Mouse (Mus musculus) small intestine, adult 2 months (tissue): ENCODE data around the gene Ltbp4. TPM values are rescaled to one million over a fixed set of nuclear protein-coding genes. Genes with fewer than 3 reads are reported as not detected.

Experiments used
- H3K27ac ChIP-seq: fragments of 200-500 bp; 2 replicates; pipeline ENCODE4 v1.5.1; 2012; ENCODE audit warnings: low read depth, low read length, control low read depth, inconsistent platforms; ENCODE audit not compliant: insufficient read depth
- H3K27me3 ChIP-seq: fragments of 200-500 bp; 2 replicates; pipeline ENCODE4 v1.6.1; 2012; ENCODE audit warnings: mild to moderate bottlenecking, moderate library complexity, low read length, inconsistent platforms; ENCODE audit not compliant: control insufficient read depth, insufficient read depth
- H3K36me3 ChIP-seq: fragments of 200-500 bp; 2 replicates; pipeline ENCODE4 v1.6.1; 2012; ENCODE audit warnings: mild to moderate bottlenecking, low read length, control low read depth, inconsistent platforms; ENCODE audit not compliant: control insufficient read depth, insufficient read depth
- H3K4me1 ChIP-seq: fragments of 200-500 bp; 2 replicates; pipeline ENCODE4 v1.6.1; 2012; ENCODE audit warnings: low read length, inconsistent platforms, mixed read lengths; ENCODE audit not compliant: control insufficient read depth, insufficient read depth, insufficient read length
- H3K4me3 ChIP-seq: fragments of 200-500 bp; 2 replicates; pipeline ENCODE4 v1.5.1; 2012; ENCODE audit warnings: low read depth, mild to moderate bottlenecking, control low read depth, inconsistent platforms, low read length, moderate library complexity
- CTCF ChIP-seq: fragments of 200-500 bp; IDR thresholded peaks from 2 replicates; pipeline ENCODE4 v1.5.1; 2012; ENCODE audit warnings: low read depth, mild to moderate bottlenecking, control low read depth, inconsistent platforms, low read length, moderate library complexity, mixed read lengths; ENCODE audit not compliant: insufficient replicate concordance, insufficient read length; ENCODE audit errors: extremely low read depth
- POLR2A ChIP-seq: fragments of 200-500 bp; IDR thresholded peaks from 2 replicates; pipeline ENCODE4 v1.6.1; 2012; ENCODE audit warnings: low read depth, mild to moderate bottlenecking, control low read depth, inconsistent platforms, low read length, moderate library complexity
- WGBS: fragments of 180-500 bp; shearing (Covaris S2); methylation state at CpG from one replicate; pipeline ENCODE4 v1.1.7; 2018; 5-methylcytosine and 5-hydroxymethylcytosine counted together
- polyA plus RNA-seq: library from polyadenylated mRNA; depleted of rRNA; stranded (reverse); fragments of >200 nt; gene quantifications from 2 replicates; pipeline ENCODE4 v1.2.3, GENCODE M21; 2012

The Ltbp4 gene
- polyA plus RNA-seq, 1 experiment: 136 TPM

GRCm38 (mm10) chr7:27378431-27378830 is 40.9 kb upstream of the Ltbp4 start:
- Histone ChIP-seq H3K4me3 (no peak overlapping the region), H3K4me1 (no peaks in the 10 kb centered on the region), H3K27ac (no peak overlapping the region), H3K27me3 (peaks cover 23% of the 10 kb centered on the region), H3K36me3 (no peaks in the 10 kb centered on the region)
- 10% methylated on average over 4 of the region's 4 CpGs for WGBS
- TF ChIP-seq CTCF: peak; percentile 42; the same call in 1 of the 2 replicates
- TF ChIP-seq POLR2A: no peak

GRCm38 (mm10) chr7:27375274-27375673 is 37.8 kb upstream of the Ltbp4 start:
- 0 out of 2 replicates have a peak, but pooled peaks cover 3% of the 10 kb centered on the region for H3K4me1 ChIP-seq
- 2% methylated on average over 22 of the region's 22 CpGs for WGBS
- no peak for TF ChIP-seq POLR2A
- TF ChIP-seq CTCF: no peak
- H3K4me3 ChIP-seq: no peak overlapping the region
- peaks cover 47% of the 10 kb centered on the region for H3K27me3 ChIP-seq
- no peaks in the 10 kb centered on the region for H3K36me3 ChIP-seq
- no peak overlapping the region for H3K27ac ChIP-seq

- Histone ChIP-seq H3K4me3 (peak overlapping the region; percentile 5; the same call in 1 of the 2 replicates), H3K36me3 (no peaks in the 10 kb centered on the region), H3K27me3 (peaks cover 67% of the 10 kb centered on the region), H3K4me1 (peaks cover 8% of the 10 kb centered on the region), H3K27ac (no peak overlapping the region)
- TF ChIP-seq POLR2A (no peak), CTCF (no peak)
- WGBS: 5% methylated on average over 44 of the region's 44 CpGs
Measured at GRCm38 (mm10) chr7:27371715-27372462, 34.4 kb upstream of the Ltbp4 start.

- Histone ChIP-seq H3K27me3 (peaks cover 78% of the 10 kb centered on the region), H3K27ac (no peak overlapping the region), H3K4me3 (no peak overlapping the region), H3K36me3 (no peaks in the 10 kb centered on the region), H3K4me1 (peaks cover 8% of the 10 kb centered on the region)
- 88% methylated on average over 19 of the region's 19 CpGs for WGBS
- TF ChIP-seq POLR2A (no peak), CTCF (no peak)
Measured at GRCm38 (mm10) chr7:27369111-27369510, 31.6 kb upstream of the Ltbp4 start.

GRCm38 (mm10) chr7:27367976-27368375 is 30.5 kb upstream of the Ltbp4 start:
- Histone ChIP-seq H3K4me3 (peak overlapping the region; percentile 43), H3K4me1 (peaks cover 8% of the 10 kb centered on the region), H3K36me3 (no peaks in the 10 kb centered on the region), H3K27me3 (peaks cover 78% of the 10 kb centered on the region), H3K27ac (no peak overlapping the region)
- WGBS: 10% methylated on average over 11 of the region's 11 CpGs
- no peak for TF ChIP-seq POLR2A
- no peak for TF ChIP-seq CTCF

GRCm38 (mm10) chr7:27366082-27366844 is 28.8 kb upstream of the Ltbp4 start:
- Histone ChIP-seq H3K27ac (no peak overlapping the region), H3K27me3 (peaks cover 67% of the 10 kb centered on the region), H3K36me3 (no peaks in the 10 kb centered on the region), H3K4me3 (no peak overlapping the region), H3K4me1 (peaks cover 5% of the 10 kb centered on the region)
- 31% methylated on average over 21 of the region's 21 CpGs for WGBS
- TF ChIP-seq CTCF (no peak), POLR2A (no peak)

GRCm38 (mm10) chr7:27364379-27364778 is 26.9 kb upstream of the Ltbp4 start:
- H3K27me3 ChIP-seq: peaks cover 54% of the 10 kb centered on the region
- no peak overlapping the region for H3K27ac ChIP-seq
- no peak overlapping the region for H3K4me3 ChIP-seq
- TF ChIP-seq POLR2A (no peak), CTCF (no peak)
- peaks cover 5% of the 10 kb centered on the region for H3K4me1 ChIP-seq
- WGBS: 8% methylated on average over 29 of the region's 29 CpGs
- no peaks in the 10 kb centered on the region for H3K36me3 ChIP-seq
